Mouse (Mus musculus): ENCODE results near the gene Btbd7.

- TF ChIP-seq MAX (IDR thresholded peaks at IDR 0.05) = no peak
- no peak for TF ChIP-seq CTCF (IDR thresholded peaks at IDR 0.05; ENCODE audit: control insufficient read depth, insufficient read depth, insufficient read length)
- TF ChIP-seq FOSL1 (IDR thresholded peaks at IDR 0.05; ENCODE audit: insufficient read depth, low read length, poor library complexity, severe bottlenecking) = no peak
- no peak for TF ChIP-seq USF1 (IDR thresholded peaks at IDR 0.05; ENCODE audit: low read depth)
- TF ChIP-seq MYOD1 (IDR thresholded peaks at IDR 0.05; ENCODE audit: control insufficient read depth, insufficient read length, low read depth) = no peak
Measured at GRCm38 (mm10) chr12:102763696-102764095, 114.6 kb downstream of the Btbd7 start.

All from C2C12 (cell line).